Mouse (Mus musculus): ENCODE measurements around the gene Got1.

Gene Got1

DNA sequence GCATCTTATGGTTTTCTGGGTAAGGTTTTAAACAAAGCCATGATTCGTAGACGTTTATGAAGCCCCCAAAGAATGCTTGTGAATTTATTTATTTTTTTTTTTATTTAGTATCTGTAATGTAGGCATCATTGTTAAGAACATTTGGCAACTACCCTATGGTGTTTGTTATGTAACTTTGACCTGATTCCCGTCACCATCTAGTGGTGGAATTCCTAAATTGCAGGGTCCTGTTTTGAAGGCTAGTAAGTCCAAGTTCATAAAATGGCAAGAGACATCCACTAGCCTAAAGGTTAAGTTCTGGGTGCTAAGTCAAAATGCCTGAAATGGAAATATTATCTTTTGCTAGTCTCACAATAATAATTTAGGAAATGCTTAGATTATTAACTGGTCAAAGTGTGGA is 37.0 kb downstream of the Got1 start:
- no peak for DNase-seq (ENCODE audit: low read depth, low spot score)

DNA sequence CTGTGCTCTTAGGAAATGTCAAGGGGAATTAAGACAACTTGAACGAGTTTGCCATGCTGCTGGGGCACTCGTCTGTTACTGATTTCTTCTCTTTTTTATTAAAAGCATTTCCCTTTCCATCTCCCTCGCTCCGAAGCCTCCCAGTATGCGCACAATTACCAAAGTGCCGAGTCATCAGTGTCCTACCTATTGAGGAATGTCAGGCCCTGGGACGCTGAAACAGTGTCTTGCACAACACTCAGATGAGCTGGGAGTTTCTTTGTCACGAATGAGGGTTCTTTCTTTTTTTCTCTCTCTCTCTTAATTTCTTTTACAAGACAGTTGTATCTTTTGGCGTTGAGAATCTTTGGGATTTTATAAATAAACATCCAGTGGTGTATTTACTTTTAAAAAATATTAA is 43.9 kb downstream of the Got1 start:
- DNase-seq (ENCODE audit: low read depth, low spot score): no peak

DNA sequence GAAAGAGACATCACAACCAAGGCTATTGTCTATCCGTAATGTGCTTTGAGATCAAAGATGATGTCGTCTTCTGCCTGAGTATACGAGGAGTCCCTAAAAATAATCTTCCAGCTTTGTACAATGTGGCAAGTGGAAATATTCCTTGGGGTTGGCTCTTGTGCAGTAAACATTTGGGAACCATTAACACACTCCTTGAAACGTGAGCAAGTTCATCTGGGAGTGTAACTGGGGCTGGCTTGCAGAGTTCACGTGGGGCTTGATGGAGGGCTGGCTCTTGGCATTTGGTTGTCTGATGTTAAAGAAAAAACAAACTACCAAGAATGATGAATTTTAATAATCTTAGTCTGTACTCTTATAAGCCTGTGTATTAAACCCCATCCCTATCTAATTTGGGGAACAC is 45.0 kb downstream of the Got1 start:
- DNase-seq (ENCODE audit: low read depth, low spot score): no peak

DNA sequence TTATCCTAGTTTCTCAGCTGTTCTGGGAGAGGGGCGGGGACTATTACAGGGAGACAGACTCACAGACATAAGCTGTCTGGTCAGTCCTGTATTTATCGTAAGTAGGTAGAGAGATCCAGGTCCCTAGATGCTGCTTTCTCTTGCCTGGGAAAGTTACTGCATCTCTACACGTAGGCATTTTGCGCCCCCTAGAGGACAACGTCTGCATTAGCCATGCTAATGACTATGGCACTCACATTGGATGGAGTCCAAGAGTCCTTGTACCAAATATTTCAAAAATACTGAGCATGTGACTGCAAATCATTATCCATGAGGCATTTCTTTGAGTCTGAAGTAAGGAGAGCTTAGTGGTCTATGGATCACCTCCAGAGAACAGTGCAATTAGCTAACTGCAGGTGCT is 45.5 kb downstream of the Got1 start:
- DNase-seq (ENCODE audit: low read depth, low spot score): peak; percentile 33

DNA sequence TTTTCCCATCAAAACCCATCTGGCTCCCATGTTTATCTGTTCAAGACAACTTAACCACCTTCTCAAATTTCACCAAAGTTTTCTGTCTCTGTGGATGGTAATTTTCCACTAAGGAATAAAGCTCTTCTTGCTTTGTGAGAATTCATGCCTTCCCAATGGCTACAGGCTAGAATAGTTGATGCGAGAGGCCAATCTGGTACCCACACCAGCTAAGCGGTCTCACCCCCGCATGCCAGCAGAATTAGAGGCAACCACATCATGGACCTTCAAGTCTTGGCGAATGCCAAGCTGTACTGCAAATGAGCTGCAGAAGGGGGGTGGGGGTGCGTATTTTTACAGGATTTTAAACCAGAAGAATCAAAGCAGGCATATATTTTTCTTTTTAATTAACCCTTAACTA is 47.0 kb downstream of the Got1 start:
- DNase-seq (ENCODE audit: low read depth, low spot score): no peak

DNA sequence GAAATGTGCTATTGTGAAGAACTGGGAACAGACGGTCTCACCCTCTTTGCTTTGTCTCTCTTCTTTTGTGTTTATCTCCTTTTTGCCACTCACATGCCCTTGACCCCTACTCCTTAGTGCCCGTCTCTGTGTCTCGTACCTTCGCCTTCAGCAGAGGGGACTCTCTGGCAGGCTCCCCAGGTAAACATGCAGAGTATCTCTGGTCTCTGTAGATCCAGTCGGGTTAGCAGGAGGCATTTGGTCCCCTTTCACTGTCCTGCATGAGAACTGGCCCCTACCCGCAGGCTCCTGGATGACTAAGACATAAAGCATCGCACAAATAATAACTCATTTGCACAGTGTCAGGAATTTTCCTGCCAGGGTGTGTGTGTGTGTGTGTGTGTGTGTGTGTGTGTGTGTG is 48.3 kb downstream of the Got1 start:
- DNase-seq (ENCODE audit: low read depth, low spot score): no peak

DNA sequence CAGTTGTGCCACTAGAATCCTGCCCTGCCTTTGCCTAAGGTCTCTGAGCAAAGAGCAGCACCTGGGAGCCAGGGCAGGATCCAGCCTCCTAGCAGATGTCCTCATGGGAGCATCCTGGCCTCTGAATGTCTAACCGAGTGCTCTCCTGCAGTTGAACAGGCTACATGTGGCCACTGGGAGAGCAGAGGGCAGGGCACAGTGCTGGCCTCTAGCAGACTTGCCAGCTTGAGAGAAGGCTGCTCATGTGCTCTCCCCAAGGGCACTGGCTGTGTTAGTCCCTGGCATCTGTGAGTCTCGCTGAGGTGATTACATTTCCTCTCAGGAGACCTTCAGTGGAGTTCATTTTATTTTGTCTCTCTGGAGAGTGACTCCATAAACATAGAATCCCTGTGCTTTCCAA is 48.8 kb downstream of the Got1 start:
- DNase-seq (ENCODE audit: low read depth, low spot score): no peak

DNA sequence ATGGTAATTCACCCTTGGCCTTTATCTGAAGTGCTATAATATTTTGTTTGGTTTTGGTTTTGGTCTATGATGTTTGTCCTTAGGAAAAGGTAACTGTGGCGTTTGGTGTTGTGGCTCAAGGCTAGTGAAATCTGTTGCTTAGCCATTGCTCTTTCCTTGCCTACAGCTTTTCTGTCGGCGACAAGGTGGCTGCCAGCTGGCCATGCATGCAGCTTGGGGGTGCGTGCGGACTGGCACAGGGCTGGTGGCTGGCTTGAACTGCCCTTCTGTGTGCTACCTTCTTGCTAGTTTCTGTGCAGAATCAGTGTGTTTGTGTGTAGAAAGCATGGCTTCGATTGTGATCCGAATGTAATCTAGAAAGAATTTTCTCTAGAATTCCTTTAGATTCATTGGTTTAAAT is 51.6 kb downstream of the Got1 start:
- no peak for DNase-seq (ENCODE audit: low read depth, low spot score)

DNA sequence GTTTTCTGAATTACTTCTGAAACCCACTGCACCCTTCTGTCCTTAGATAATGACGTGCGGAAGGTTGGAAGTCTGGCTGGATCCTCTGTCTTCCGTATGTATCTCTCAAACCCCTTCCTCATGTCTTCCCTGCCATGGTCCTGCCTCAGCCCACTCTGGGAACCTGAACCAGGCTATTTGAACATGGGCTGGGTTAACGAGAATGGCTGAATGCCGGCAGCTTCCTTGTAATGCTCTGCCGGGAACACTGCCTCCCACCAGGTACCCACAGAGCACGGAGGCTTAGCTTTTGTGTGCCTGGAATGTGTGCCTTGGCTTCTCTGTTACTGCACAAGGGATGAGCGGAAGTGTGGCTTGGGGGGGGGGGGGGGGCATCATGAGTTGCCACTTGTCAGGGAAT is 52.1 kb downstream of the Got1 start:
- no peak for DNase-seq (ENCODE audit: low read depth, low spot score)

DNA sequence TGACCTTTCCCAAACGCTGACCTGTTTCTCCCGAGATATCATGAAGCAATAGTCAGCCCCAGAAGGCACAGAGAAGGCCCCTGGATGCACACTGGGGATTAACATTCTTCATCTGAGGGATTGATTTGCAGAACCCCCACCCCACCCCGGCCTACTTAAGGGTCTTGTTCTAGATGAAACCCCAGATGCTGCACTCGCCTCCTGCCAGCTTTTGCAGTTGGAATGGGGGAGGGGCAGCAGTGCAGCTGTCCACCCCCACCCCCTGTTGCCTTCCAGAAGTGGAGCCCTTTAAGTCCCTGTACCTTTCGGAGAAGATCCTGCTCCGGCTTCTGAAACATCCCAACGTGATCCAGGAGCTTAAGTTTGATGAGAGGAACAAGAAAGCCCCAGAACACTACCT is 55.1 kb downstream of the Got1 start:
- no peak for DNase-seq (ENCODE audit: low read depth, low spot score)

DNA sequence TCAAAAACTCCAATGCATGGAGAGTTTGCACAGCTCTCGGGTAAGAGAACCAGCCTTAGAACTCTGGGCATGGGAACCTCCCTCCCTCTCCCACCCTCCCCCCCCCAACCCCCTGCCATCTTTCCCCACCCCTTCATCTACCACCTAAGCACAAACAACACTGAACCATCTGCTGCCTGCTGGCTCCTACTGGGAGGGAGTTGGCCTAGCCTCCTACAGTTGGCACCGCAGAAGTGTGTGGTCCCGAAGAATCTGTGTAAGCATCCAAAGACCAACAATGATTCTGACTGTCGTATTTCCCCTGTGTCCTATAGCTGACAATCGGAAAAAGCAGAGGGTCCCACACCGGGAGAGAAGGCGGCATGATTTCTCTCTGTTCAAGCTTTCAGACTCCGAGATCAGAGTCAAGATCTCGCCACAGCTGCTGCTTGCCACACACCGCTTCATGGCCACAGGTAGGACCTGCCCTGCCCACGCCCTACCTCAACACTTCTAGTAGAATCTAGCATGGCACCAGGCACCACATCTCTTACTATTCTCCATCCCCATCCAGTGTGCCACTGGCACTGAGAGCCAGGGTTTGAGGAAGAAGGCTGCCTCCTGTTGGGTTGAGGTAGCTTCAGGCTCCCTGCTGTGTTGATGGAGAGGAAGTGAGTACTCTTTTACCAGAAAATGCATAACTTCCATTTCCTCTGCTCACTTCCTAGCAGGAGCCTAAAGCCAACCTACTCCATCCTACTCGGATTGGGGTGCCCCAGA is 56.3 kb downstream of the Got1 start:
- DNase-seq (ENCODE audit: low read depth, low spot score): no peak

DNA sequence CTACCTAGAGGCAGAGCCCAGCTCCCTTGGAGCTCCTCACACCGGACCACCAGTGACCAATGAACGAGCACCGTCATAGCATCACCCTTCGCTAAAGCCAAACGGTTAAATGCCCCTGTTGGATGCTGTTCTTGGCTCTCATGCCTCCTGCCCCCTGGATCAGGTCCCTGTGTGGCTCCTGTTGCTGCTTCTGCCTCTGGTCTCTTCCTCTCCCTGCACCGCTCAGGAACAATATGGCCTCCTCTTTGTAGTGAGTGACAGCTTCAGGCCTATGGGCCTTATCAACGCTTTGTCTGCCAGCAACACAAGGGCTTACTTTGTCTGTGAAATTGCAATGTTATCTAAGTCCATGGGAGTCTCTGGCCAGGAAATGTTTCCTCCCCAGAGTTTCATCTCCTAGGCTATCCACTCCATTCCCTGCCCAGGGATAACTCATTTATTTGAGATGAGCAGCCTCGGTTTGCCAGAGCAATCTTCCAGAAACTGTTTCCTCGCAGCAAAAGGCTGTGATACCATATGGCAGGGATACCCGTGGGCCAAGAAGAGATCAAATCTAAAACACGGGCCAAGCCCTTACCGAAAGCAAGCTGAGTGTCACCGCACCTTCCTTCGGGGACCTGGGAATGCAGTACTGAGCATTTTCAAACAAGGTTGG is 58.7 kb downstream of the Got1 start:
- no peak for DNase-seq (ENCODE audit: low read depth, low spot score)

DNA sequence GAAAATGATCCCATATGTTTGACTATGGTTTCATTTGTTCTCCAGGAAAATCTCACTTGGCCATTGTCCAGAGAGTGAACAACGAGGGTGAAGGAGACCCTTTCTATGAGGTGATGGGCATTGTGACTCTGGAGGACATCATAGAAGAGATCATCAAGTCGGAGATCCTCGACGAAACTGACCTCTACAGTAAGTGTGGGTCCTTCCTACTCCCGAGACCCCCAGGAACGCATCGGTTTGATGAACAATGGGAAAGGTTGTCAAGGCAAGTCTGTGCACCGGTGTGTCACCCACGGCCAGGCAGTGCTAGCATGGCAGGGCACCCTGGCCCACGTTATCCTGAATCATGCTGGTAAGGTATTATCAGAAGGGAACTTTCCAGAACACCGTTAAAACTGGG is 59.3 kb downstream of the Got1 start:
- DNase-seq (ENCODE audit: low read depth, low spot score): no peak

DNA sequence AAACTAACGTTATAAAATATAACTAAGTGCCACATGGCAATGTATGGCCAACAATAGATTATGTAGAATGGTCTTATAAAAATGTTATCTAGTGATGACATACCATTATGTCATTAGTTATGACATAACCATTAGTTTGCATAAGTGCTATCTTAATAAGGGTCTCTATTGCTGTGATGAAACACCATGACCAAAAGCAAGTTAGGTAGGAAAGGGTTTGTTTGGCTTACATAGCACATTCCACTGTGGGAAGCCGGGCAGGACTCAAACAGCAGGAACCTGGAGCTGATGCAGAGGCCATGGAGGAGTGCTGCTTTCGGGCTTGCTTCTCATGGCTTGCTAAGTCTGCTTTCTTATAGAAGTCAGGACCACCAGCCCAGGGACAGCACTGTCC is 60.1 kb downstream of the Got1 start:
- DNase-seq (ENCODE audit: low read depth, low spot score): no peak

DNA sequence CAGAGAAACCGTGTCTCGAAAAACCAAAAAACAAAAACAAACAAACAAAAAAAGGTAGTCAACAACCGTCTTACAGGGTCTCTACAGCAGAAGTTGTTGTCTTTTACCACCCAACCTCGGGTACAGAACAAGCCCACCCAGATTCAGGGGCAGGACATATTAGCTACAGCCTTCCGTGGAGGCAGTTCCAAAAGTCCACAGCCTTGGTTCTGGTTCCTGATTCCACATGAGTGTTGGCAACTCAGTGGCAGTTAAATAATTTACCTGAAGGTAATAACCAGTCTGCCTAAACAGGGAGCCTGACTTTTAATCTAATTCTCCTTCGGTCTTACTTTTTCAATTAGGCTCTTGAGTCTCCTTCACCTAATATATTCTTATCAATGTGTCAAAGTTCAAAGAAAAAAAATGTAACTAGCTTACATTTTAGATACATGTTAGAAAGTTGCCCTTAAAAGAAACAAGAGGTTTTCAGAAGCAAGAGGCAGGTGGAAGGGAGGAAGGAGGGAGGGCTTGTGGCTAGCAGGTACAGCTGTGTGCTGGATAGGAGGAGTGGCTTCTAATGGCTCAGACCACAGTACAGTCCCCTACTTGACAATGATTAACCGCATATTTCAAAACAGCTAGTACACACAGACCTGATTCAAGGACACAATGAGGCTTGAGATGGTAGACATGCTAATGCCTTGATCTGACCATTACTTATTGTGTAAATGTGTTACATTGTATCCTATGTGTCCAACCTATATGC is 60.7 kb downstream of the Got1 start:
- DNase-seq (ENCODE audit: low read depth, low spot score): no peak

DNA sequence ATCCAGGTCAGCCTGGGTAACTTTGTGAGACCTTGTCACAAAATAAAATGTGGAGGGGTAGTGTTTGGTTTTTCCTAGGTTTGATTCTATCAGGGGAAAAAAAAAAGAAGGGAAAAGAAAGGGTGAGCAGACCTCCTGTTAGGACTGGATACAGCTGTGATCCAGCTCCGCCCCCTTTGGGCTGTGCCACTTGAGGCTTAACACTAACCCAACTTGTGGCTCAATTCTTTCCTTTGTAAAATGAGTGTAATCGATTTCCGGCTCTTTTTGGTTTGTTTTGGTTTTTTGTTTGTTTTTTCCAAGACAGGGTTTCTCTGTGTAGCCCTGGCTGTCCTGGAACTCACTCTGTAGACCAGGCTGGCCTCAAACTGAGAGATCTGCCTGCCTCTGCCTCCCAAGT is 62.3 kb downstream of the Got1 start:
- no peak for DNase-seq (ENCODE audit: low read depth, low spot score)

DNA sequence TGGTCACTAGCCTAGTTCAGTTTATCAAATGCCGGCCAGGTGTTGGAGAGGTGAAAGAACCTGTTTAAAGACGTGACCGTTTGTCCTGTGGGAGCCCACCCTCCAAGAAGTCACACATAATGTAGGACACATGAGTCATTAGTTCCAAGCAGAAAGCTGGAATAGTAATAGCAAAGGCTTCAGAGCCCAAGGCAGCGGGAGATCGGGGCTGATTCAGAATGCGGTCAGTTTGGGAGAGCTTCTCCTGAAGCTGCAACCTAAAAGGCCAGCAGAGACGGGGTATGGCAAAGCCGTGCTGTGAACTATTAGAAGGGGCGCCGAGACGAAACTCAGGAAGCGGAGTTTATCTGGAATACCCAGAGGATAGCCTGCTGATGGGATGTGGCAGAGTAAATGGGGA is 63.9 kb downstream of the Got1 start:
- no peak for DNase-seq (ENCODE audit: low read depth, low spot score)

DNA sequence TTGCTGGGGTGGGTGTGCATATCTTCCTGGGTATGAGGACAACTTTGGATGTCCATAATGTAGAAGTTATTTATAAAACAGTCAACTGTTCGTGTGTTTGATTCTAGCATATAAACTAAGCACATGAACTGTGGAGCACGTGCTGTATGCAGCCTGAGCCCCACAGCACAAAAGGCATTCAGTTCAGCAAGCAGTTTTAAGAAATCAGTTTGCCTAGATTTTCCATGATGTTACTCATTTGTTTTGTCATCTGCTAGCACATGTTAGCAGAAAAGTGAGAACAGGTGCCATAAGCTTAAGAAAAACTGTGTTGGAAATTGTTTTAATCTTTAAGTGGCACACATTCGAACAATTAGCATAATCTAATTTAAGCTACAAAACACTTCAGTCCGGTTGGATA is 64.5 kb downstream of the Got1 start:
- DNase-seq (ENCODE audit: low read depth, low spot score): no peak

DNA sequence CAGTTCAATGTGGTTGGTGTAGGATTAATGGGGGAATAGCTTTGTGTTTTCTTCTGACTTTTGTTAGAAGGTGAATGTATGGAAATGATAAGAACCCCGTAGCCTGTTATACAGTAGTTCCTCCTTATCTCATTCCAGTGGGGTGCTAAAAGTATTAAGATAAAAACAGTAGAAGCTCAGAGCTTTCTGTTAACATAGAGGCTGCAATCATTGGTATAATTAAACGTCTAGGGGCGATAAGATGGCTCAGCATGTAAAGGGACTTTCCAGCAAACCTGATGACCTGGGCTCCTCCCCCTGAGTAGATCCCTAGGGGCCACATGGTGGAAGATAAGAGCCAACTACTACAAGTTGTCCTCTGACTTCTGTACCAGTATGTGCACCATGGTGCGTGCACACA is 71.4 kb downstream of the Got1 start:
- no peak for DNase-seq (ENCODE audit: low read depth, low spot score)

DNA sequence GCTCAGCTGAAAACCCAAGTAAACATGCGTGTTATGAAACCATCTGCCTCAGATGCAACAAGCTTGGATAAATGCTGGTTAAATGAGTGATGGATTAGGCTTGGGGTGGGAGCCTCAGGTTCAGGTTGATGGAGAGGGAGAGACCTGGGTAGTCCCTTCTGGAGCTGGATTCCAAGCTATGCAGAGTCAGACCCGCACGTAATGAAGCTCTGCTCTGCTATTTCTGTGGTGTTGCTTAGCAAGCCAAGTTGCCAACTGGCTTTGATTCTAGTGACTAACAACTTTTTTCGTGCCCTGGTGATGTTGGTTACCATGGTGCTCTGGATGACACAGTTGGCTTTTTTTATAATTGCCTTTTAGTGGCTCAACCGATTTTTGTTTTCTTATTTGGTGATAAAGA is 72.2 kb downstream of the Got1 start:
- DNase-seq (ENCODE audit: low read depth, low spot score): no peak

DNA sequence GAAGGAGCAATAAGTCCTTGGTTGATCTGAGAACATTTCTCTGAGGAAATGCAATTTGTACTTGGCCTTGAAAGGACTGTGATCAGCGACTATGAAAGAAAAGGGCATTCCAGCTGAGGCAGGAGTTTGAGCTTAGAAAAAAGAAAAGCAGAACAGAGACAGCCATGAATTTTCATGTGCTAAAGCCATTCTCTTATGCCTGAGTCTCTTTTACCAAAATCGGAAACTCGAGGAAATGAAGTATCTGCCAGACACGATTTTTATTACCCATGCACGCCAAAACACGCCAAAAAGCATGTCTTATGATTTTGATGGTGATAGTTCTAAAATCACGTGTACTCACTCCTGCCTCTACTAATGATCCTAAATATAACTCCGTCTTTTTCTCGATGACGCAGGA is 72.8 kb downstream of the Got1 start:
- no peak for DNase-seq (ENCODE audit: low read depth, low spot score)
